ENCODE assay signal across 23 mouse cellular contexts in the genomic region with DNA sequence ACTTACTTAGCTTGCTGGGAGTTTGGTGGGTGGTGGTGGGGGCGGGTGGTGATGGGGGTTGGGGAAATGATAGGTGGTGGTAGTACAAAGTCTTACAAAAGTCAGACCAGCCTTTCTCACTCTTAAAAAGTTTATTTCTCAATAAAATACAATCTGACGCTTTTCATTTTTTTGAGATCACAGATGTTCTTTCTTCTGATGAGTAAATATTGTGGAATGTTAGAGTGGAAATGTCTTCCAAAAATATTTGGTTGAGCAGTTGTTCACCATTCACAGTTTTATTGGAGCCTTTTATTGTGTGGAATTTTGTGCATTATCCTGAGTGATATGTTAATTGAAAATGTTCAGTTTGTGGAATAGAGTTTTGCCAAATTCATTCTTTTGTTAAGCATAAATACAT.
DNase-seq lines count a peak whose midpoint lies in the region; ATAC-seq and TF ChIP-seq lines count a peak whose summit lies in the region.
"Had no signal": no experiment of that assay in that cellular context is flagged by ENCODE, and none has a peak within 500 bp of the region (broad histone marks: within the 10 kb centered on the region; RNA-seq: fewer than 3 reads in every experiment).

No protein-coding gene starts in this region.

- no peak for ATAC-seq in intestine, embryonic 16.5 days
- no peak for ATAC-seq in intestine, embryonic 15.5 days
- no peak for ATAC-seq in erythroid progenitor cell, adult 5-6 weeks (replicated peaks; ENCODE audit: low FRiP score, poor library complexity, severe bottlenecking)

- no peaks in the 10 kb centered on the region for H3K27me3 ChIP-seq in intestine, embryonic 16.5 days (replicated peaks; ENCODE audit: control insufficient read depth, insufficient read depth, low read length)
- no peaks in the 10 kb centered on the region for H3K27me3 ChIP-seq in intestine, embryonic 15.5 days (replicated peaks)
- H3K27me3 ChIP-seq: hindbrain, embryonic 13.5 days; kidney, embryonic 15.5 days; liver, embryonic 13.5 days; neural tube, embryonic 13.5 days had no signal

- H3K9ac ChIP-seq in intestine, embryonic 16.5 days (ENCODE audit: low read depth, low read length): no peak overlapping the region
- no peak overlapping the region for H3K9ac ChIP-seq in intestine, embryonic 15.5 days
- H3K9ac ChIP-seq: hindbrain, embryonic 13.5 days; kidney, embryonic 15.5 days; liver, embryonic 13.5 days; neural tube, embryonic 13.5 days had no signal

- H3K36me3 ChIP-seq in intestine, embryonic 16.5 days (ENCODE audit: control insufficient read depth, insufficient read depth, low read length): no peaks in the 10 kb centered on the region
- no peaks in the 10 kb centered on the region for H3K36me3 ChIP-seq in intestine, embryonic 15.5 days
- H3K36me3 ChIP-seq: G1E; hindbrain, embryonic 13.5 days; kidney, embryonic 15.5 days; liver, embryonic 13.5 days; neural tube, embryonic 13.5 days had no signal

- TF ChIP-seq POLR2A in embryonic fibroblast, embryonic 13.5 days (IDR thresholded peaks at IDR 0.05; ENCODE audit: low read depth, low read length): no peak

- DNase-seq in 3134 (ENCODE audit: extremely low read depth, insufficient read length, low spot score): peak; percentile 23
- DNase-seq in 3T3-L1 (ENCODE audit: low read depth, low spot score): peak; percentile 60
- DNase-seq: adrenal gland, postnatal 14 days; cerebellum, adult 11 months; cerebellum, adult 9-11 months; gastrocnemius, postnatal 25 days; heart, postnatal 4 days; kidney, adult 11 months; kidney, postnatal 36 days; left cerebral cortex, postnatal 4 days; liver, embryonic 13.5 days; lung, adult 18-20 months; lung, postnatal 14 days had no signal

- no peaks in the 10 kb centered on the region for H3K4me1 ChIP-seq in intestine, embryonic 16.5 days (ENCODE audit: control insufficient read depth, insufficient read depth, low read length)
- H3K4me1 ChIP-seq in intestine, embryonic 15.5 days (replicated peaks): peaks cover 9% of the 10 kb centered on the region; the same call in 1 of the 2 replicates
- peaks cover 10% of the 10 kb centered on the region for H3K4me1 ChIP-seq in embryonic fibroblast, embryonic 13.5 days (ENCODE audit: control insufficient read depth, insufficient read depth, low read length)

- peak overlapping the region; percentile 28; the same call in 1 of the 2 replicates for H3K27ac ChIP-seq in intestine, embryonic 16.5 days (ENCODE audit: low read length)
- no peak overlapping the region for H3K27ac ChIP-seq in intestine, embryonic 15.5 days
- peak overlapping the region; percentile 89; the same call in 1 of the 2 replicates for H3K27ac ChIP-seq in embryonic fibroblast, embryonic 13.5 days (ENCODE audit: insufficient read depth, low read length)
- H3K27ac ChIP-seq: hindbrain, embryonic 13.5 days; kidney, embryonic 15.5 days; liver, embryonic 13.5 days; neural tube, embryonic 13.5 days had no signal

- WGBS in intestine, embryonic 16.5 days: 74% methylated on average over 2 of the region's 2 CpGs
- 67% methylated on average over 2 of the region's 2 CpGs for WGBS in intestine, embryonic 15.5 days

- H3K4me2 ChIP-seq in intestine, embryonic 16.5 days (ENCODE audit: low read depth, low read length): no peak overlapping the region
- no peak overlapping the region for H3K4me2 ChIP-seq in intestine, embryonic 15.5 days (replicated peaks)
- H3K4me2 ChIP-seq: heart, embryonic 11.5 days; hindbrain, embryonic 13.5 days; kidney, embryonic 15.5 days; liver, embryonic 13.5 days; midbrain, embryonic 11.5 days; neural tube, embryonic 13.5 days had no signal

- H3K4me3 ChIP-seq in intestine, embryonic 16.5 days (ENCODE audit: low read length): no peak overlapping the region
- H3K4me3 ChIP-seq in intestine, embryonic 15.5 days (replicated peaks): no peak overlapping the region
- H3K4me3 ChIP-seq in embryonic fibroblast, embryonic 13.5 days (ENCODE audit: insufficient read depth, low read length): no peak overlapping the region
- H3K4me3 ChIP-seq: hindbrain, embryonic 13.5 days; kidney, embryonic 15.5 days; liver, embryonic 13.5 days; neural tube, embryonic 13.5 days had no signal

- no peaks in the 10 kb centered on the region for H3K9me3 ChIP-seq in intestine, embryonic 16.5 days (ENCODE audit: control insufficient read depth, low read length)
- H3K9me3 ChIP-seq in intestine, embryonic 15.5 days: no peaks in the 10 kb centered on the region
- H3K9me3 ChIP-seq: hindbrain, embryonic 13.5 days; kidney, embryonic 15.5 days; liver, embryonic 13.5 days; neural tube, embryonic 13.5 days had no signal

- TF ChIP-seq CTCF in embryonic fibroblast, embryonic 13.5 days (IDR thresholded peaks at IDR 0.05; ENCODE audit: borderline replicate concordance, insufficient read depth, low read length): no peak
